Mouse (Mus musculus) stomach, embryonic 15.5 days (tissue): ENCODE results near the gene Ptgdr2. TPM values are rescaled to one million over a fixed set of nuclear protein-coding genes. Genes with fewer than 3 reads are reported as not detected.
A peak's percentile ranks its signal among the peaks of the same experiment; 100 is the strongest.

ENCODE experiments used
- ATAC-seq: fragments of 200-750 bp; cut with Nextera tagmentation; 2 replicates; pipeline ENCODE4 v1.8.0; 2017; ENCODE audit warnings: low read depth, moderate number of reproducible peaks, moderate TSS enrichment; ENCODE audit not compliant: insufficient read depth, low FRiP score
- H3K27ac ChIP-seq: fragments of 300-500 bp; sonication (generic); 2 replicates; pipeline ENCODE4 v1.5.1; 2015; ENCODE audit warnings: mild to moderate bottlenecking, inconsistent platforms
- H3K27me3 ChIP-seq: fragments of 300-500 bp; sonication (generic); replicated peaks from 2 replicates; pipeline ENCODE4 v1.6.1; 2015; ENCODE audit warnings: inconsistent platforms
- H3K36me3 ChIP-seq: fragments of 300-500 bp; sonication (generic); 2 replicates; pipeline ENCODE4 v1.6.1; 2015; ENCODE audit warnings: inconsistent platforms
- H3K4me1 ChIP-seq: fragments of 300-500 bp; sonication (generic); 2 replicates; pipeline ENCODE4 v1.6.1; 2015; ENCODE audit warnings: inconsistent platforms
- H3K4me2 ChIP-seq: fragments of 300-500 bp; sonication (generic); 2 replicates; pipeline ENCODE4 v1.6.1; 2015; ENCODE audit warnings: mild to moderate bottlenecking, inconsistent platforms
- H3K4me3 ChIP-seq: fragments of 300-500 bp; sonication (generic); replicated peaks from 2 replicates; pipeline ENCODE4 v1.5.1; 2015; ENCODE audit warnings: inconsistent platforms
- H3K9ac ChIP-seq: fragments of 300-500 bp; sonication (generic); 2 replicates; pipeline ENCODE4 v1.6.1; 2015; ENCODE audit warnings: inconsistent platforms
- H3K9me3 ChIP-seq: fragments of 300-500 bp; sonication (generic); 2 replicates; pipeline ENCODE4 v1.6.1; 2016; ENCODE audit warnings: inconsistent platforms
- WGBS: fragments of 180-500 bp; shearing (Covaris S2); methylation state at CpG from one replicate; pipeline ENCODE4 v1.1.7; 2015; 5-methylcytosine and 5-hydroxymethylcytosine counted together
- polyA plus RNA-seq: library from polyadenylated mRNA; unstranded; fragments of >200 nt; fragmentation: Nextera tagmentation; extraction: Ambion mirVana; gene quantifications from 2 replicates; pipeline ENCODE4 v1.2.1, GENCODE M21; 2015

The Ptgdr2 gene
- polyA plus RNA-seq, result 0.08 TPM in 1 of 2 replicates, not detected in the other

DNA sequence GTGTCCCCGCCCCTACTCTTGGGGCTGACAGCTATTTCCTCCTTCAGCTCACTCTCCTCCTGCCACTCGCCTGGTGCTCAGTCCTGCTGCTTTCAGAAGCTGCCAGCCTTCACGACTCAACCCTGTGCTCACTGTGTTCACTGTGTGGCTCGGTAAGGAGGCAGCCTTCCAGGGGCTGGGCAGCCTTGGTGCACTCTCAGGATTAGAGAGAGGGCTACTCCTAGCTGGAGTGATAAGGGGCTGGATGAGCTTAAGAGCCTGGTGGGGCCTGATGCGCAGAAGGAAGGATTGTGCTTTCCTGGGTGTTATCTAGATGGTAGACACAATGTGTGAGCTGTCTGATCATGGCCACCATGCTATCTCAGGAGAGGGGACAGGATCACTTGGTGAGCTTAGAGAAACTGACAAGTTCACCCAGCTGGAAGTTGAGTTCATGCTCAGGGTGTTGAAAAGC, at the start of gene Ptgdr2:
Gene Ptgdr2 (plus strand): TSS at position 51 of the 454 bp plus-strand sequence.
- no peak within 1 kb of the TSS for H3K4me3 ChIP-seq
- 40% methylated on average over 5 of the region's 5 CpGs for WGBS
- H3K4me1 ChIP-seq, result peaks cover 14% of the 10 kb centered on the region
- H3K9me3 ChIP-seq, result no peaks in the 10 kb centered on the region
- ATAC-seq, result peak; percentile 37; the same call in 1 of the 2 replicates
- H3K9ac ChIP-seq, result no peak within 1 kb of the TSS
- H3K27ac ChIP-seq, result no peak within 1 kb of the TSS
- H3K4me2 ChIP-seq, result no peak within 1 kb of the TSS
- H3K27me3 ChIP-seq, result no peaks in the 10 kb centered on the region
- H3K36me3 ChIP-seq, result peaks cover under 1% of the 10 kb centered on the region; the same call in 1 of the 2 replicates

DNA sequence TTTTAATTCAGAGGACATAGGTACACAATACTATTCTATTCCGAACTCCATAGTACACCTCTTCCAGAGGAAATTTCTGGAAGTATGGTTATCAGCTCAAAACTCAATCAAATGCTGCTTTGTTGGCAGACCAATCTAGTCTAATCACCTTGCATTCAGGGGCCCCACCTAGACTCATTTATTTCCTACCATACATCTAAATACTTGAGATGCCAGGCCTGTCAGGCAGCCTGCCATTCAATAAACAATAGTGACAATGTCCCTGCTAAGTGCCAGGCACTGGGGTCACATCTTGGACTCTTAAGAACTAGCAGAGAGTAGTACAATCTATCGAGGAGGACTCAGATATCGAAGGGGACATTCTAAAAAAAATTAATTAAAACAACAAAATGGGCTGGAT, 44.8 kb upstream of the Ptgdr2 start:
- 80% methylated on average over 3 of the region's 3 CpGs for WGBS

DNA sequence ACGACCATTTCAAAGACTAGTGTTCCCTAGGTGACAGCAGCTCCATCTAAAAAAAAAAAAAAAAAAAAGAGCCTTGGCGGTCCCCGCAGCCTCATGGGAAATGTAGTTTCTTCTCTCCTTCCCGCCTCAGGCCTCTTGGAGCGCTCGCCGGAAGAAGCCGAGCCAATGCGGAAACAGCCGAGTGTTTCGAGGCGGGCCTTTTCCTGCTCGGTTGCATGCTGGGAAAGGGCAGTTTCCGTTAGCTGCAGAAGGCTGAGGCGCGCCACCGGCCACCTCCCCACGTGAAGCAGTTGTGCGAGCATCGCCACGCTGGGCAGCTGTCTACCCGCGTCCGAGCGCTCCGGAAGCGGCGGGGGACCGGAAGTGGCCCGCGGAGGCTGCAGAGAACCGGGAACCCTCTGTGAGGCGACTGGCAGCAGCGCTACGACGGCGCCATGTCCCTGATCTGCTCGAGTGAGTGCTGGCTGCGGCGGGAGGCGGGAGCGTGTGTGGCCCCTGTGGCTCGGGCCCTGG, 41.9 kb upstream of the Ptgdr2 start, which contains the start of gene Prpf19:
Gene Prpf19 (plus strand): TSS at position 216 of the 513 bp plus-strand sequence.
- Histone ChIP-seq H3K27me3 (no peaks in the 10 kb centered on the region), H3K27ac (peak within 1 kb of the TSS; percentile 94), H3K4me2 (peak within 1 kb of the TSS; percentile 72), H3K4me1 (peaks cover 11% of the 10 kb centered on the region), H3K9ac (peak within 1 kb of the TSS; percentile 86), H3K36me3 (peaks cover 24% of the 10 kb centered on the region), H3K9me3 (no peaks in the 10 kb centered on the region), H3K4me3 (peak within 1 kb of the TSS; percentile 86)
- under 1% methylated on average over 43 of the region's 43 CpGs for WGBS
- ATAC-seq, result peak; percentile 96

More for the DNA sequence above, 44.8 kb upstream of the Ptgdr2 start:
- no peak overlapping the region for H3K4me2 ChIP-seq
- no peak overlapping the region for H3K27ac ChIP-seq
- no peak for ATAC-seq
- no peaks in the 10 kb centered on the region for H3K27me3 ChIP-seq
- H3K9ac ChIP-seq, result no peak overlapping the region
- no peaks in the 10 kb centered on the region for H3K9me3 ChIP-seq
- peaks cover 10% of the 10 kb centered on the region for H3K4me1 ChIP-seq
- no peaks in the 10 kb centered on the region for H3K36me3 ChIP-seq
- no peak overlapping the region for H3K4me3 ChIP-seq

DNA sequence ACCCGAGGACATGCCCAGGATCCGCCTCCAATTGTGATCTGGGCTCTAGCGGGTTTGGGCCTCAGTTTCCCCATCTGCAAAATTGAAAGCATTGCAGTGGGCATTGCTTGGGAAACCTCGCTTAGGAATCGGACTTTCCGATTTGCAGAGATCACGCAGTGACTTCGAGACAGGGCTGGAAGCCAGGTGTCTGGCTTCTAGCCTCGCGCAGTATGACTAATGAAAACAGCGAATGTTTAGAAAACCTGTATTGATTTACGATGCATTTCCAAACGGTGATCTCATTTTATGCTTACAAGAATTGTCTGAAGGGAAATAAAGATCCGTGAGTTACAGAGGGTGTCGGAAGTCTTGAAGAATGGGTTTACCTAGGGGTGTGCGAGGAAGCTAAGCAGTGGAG, 41.3 kb upstream of the Ptgdr2 start:
- Histone ChIP-seq H3K27me3 (no peaks in the 10 kb centered on the region), H3K4me2 (peak overlapping the region; percentile 72), H3K36me3 (peaks cover 30% of the 10 kb centered on the region), H3K4me3 (peak overlapping the region; percentile 86), H3K9me3 (no peaks in the 10 kb centered on the region), H3K9ac (peak overlapping the region; percentile 86), H3K27ac (peak overlapping the region; percentile 94), H3K4me1 (peaks cover 11% of the 10 kb centered on the region)
- ATAC-seq, result no peak
- WGBS, result under 1% methylated on average over 16 of the region's 16 CpGs

DNA sequence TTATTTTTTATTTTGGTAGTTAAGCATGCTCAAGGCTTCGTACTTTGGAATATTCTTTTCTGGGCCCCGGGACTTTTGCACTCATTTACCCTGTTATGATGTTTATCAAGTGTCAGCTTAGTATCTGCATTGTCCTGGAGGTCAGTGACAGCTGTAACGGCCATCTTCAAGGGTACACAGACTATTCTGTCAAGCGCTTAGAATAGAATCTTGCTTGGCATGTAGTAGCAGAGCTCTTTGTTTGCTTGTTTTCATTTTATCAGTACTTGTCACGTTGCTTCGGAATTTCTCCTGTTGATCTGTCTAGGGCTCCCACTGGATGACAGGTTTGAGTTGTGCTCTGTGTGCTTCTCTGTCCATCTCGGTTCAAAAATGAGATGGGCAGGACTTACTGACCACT, 40.1 kb upstream of the Ptgdr2 start:
- Histone ChIP-seq H3K9ac (peak overlapping the region; percentile 16; the same call in 1 of the 2 replicates), H3K27ac (no peak overlapping the region), H3K4me3 (peak overlapping the region; percentile 86), H3K4me2 (peak overlapping the region; percentile 72), H3K4me1 (peaks cover 11% of the 10 kb centered on the region), H3K9me3 (no peaks in the 10 kb centered on the region), H3K27me3 (no peaks in the 10 kb centered on the region), H3K36me3 (peaks cover 41% of the 10 kb centered on the region)
- 69% methylated on average over 7 of the region's 7 CpGs for WGBS
- no peak for ATAC-seq

DNA sequence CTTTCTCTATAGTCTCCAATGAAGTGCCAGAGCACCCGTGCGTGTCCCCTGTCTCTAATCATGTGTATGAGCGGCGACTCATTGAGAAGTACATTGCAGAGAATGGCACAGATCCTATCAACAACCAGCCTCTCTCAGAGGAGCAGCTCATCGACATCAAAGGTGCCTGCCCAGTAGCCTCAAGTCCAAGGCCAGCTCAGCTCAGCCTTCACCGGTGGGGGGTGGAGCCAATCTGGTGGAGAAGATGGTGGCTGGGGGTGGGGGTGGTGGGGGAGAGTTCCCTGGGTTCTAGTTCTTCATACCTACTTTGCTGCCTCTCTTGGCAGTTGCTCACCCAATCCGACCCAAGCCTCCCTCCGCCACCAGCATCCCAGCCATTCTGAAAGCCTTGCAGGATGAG, 39.5 kb upstream of the Ptgdr2 start:
- Histone ChIP-seq H3K27ac (no peak overlapping the region), H3K9ac (no peak overlapping the region), H3K36me3 (peaks cover 45% of the 10 kb centered on the region), H3K4me3 (no peak overlapping the region), H3K4me2 (no peak overlapping the region), H3K9me3 (no peaks in the 10 kb centered on the region), H3K27me3 (no peaks in the 10 kb centered on the region), H3K4me1 (peaks cover 11% of the 10 kb centered on the region)
- 76% methylated on average over 8 of the region's 8 CpGs for WGBS
- no peak for ATAC-seq

DNA sequence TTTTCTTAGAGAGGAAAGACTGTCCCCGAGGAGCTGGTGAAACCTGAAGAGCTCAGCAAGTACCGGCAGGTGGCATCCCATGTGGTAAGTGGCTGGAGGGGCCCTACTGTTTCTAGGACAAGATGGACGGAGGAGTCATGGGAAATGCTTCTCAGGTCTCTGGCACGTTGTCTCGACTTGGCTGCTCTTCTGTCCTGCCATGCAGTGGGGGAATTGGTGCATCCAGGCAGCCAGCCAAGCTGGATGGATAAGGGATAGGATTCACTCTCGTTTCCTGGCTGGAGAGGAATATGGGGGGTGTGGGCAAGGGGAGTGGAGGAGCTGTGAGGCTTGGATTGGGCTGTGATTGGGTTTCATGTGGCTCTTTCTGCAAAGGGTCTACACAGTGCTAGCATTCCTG, 36.6 kb upstream of the Ptgdr2 start:
- 81% methylated on average over 6 of the region's 6 CpGs for WGBS

DNA sequence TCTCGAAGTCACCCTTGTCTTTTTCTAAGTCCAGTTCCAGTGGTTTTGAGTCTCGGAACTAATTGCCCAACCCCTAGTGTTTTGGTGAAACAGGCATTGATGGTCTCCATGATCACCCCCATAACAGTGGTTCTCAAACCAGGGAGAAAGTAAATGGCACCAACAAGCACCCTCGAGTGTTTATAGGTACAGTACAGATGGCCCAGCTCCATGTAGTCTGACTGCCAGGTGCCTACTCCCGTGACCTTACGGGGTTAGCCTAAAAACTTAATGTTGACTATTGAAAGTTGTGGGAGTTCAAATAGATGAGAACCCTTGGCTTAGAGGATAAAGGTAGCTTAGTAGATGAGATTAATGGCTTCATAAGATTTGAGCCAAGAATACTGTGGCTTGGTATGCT, 35.9 kb upstream of the Ptgdr2 start:
- no peak overlapping the region for H3K9ac ChIP-seq
- peaks cover 28% of the 10 kb centered on the region for H3K4me1 ChIP-seq
- 90% methylated on average over 5 of the region's 5 CpGs for WGBS
- ATAC-seq, result no peak
- no peak overlapping the region for H3K4me2 ChIP-seq
- no peaks in the 10 kb centered on the region for H3K27me3 ChIP-seq
- H3K27ac ChIP-seq, result no peak overlapping the region
- peaks cover 62% of the 10 kb centered on the region for H3K36me3 ChIP-seq
- no peak overlapping the region for H3K4me3 ChIP-seq
- no peaks in the 10 kb centered on the region for H3K9me3 ChIP-seq

More for the DNA sequence above, 36.6 kb upstream of the Ptgdr2 start:
- Histone ChIP-seq H3K27ac (no peak overlapping the region), H3K27me3 (no peaks in the 10 kb centered on the region), H3K4me1 (peaks cover 22% of the 10 kb centered on the region), H3K4me2 (no peak overlapping the region), H3K36me3 (peaks cover 62% of the 10 kb centered on the region), H3K4me3 (no peak overlapping the region), H3K9ac (no peak overlapping the region), H3K9me3 (no peaks in the 10 kb centered on the region)
- no peak for ATAC-seq

DNA sequence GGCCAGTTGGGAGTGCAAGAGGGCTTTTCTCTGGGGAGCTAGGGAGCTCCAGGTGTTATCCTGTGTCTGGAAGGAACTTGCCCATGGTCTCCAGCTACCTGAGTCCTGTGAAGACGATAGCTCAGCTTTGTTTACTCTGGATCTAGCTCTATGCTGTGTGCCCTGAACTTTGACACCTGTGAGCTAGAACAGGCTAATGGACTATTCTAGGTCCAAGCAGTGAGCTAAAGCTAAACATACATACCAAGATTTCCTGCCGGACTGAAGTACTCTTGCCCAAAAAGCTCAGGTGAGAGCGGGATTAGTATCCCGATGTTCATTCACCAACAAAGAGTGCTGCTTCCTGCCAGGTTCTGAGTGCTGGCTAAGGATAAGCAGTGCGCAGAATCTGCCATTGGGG, 32.4 kb upstream of the Ptgdr2 start:
- 64% methylated on average over 5 of the region's 5 CpGs for WGBS
- ATAC-seq, result no peak
- H3K27me3 ChIP-seq, result no peaks in the 10 kb centered on the region
- no peak overlapping the region for H3K9ac ChIP-seq
- no peak overlapping the region for H3K4me2 ChIP-seq
- H3K36me3 ChIP-seq, result peaks cover 44% of the 10 kb centered on the region
- peak overlapping the region; percentile 49; the same call in 1 of the 2 replicates for H3K27ac ChIP-seq
- no peak overlapping the region for H3K4me3 ChIP-seq
- no peaks in the 10 kb centered on the region for H3K9me3 ChIP-seq
- H3K4me1 ChIP-seq, result peaks cover 19% of the 10 kb centered on the region; the same call in 1 of the 2 replicates

DNA sequence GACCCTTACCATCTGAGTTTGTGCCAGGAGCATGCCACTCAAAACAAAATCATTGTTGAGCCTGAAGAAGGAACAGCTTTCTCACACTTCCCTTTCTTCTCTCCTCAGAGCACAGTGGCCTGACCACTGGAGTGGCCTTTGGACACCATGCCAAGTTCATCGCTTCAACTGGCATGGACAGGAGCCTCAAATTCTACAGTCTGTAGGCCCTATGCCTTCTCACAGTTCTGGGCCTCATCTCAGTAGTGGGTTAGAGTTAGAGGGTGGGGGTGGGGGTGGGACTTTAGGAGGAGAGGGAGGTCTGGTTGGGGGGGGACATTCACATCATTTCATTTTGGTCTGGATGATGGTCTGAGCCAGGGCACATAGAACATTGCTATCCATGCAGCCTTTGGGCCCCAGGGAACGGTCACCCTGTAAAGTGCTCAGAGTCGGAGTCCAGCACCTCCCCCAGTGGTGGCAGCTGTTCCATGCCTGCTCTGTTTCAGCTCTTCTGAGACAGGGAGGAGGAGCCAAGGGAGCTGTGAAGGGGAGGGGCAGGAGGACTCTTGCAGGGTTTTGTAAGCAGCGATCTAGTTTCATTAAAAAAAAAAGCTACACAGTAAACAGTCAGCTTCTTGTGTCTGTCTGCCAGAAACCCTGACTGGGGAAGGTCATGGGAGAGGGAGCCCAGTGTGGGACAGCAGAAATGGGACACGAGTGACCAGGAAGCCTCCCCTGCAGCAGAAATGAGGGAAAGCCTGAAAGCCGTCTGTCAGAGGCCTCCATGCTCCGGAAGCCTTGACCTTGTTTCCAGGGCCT, 31.8 kb upstream of the Ptgdr2 start:
- peaks cover 38% of the 10 kb centered on the region for H3K36me3 ChIP-seq
- H3K9me3 ChIP-seq, result no peaks in the 10 kb centered on the region
- H3K4me1 ChIP-seq, result peaks cover 19% of the 10 kb centered on the region; the same call in 1 of the 2 replicates
- 35% methylated on average over 7 of the region's 7 CpGs for WGBS
- H3K4me2 ChIP-seq, result peak overlapping the region; percentile 32; the same call in 1 of the 2 replicates
- peak; percentile 75 for ATAC-seq
- H3K27ac ChIP-seq, result peak overlapping the region; percentile 91
- no peak overlapping the region for H3K9ac ChIP-seq
- H3K27me3 ChIP-seq, result no peaks in the 10 kb centered on the region
- no peak overlapping the region for H3K4me3 ChIP-seq

DNA sequence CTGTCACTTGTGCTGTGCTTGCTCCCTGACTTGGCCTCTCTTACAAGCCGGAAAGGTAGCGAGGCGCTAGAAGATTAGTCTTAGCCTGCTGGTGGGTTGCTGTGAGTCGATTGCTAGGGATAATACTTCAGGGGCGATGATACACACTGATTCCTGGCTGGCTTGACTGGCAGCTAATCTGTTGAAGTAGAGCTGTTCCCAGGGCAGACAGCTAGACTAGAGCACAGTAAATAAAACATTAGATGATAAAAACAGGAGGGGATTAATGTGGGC, 31.3 kb upstream of the Ptgdr2 start:
- peaks cover 32% of the 10 kb centered on the region for H3K36me3 ChIP-seq
- H3K27ac ChIP-seq, result peak overlapping the region; percentile 91
- no peaks in the 10 kb centered on the region for H3K27me3 ChIP-seq
- peak overlapping the region; percentile 32; the same call in 1 of the 2 replicates for H3K4me2 ChIP-seq
- no peak overlapping the region for H3K9ac ChIP-seq
- no peaks in the 10 kb centered on the region for H3K9me3 ChIP-seq
- ATAC-seq, result no peak
- H3K4me3 ChIP-seq, result no peak overlapping the region
- H3K4me1 ChIP-seq, result peaks cover 19% of the 10 kb centered on the region; the same call in 1 of the 2 replicates
- WGBS, result 48% methylated on average over 5 of the region's 5 CpGs

DNA sequence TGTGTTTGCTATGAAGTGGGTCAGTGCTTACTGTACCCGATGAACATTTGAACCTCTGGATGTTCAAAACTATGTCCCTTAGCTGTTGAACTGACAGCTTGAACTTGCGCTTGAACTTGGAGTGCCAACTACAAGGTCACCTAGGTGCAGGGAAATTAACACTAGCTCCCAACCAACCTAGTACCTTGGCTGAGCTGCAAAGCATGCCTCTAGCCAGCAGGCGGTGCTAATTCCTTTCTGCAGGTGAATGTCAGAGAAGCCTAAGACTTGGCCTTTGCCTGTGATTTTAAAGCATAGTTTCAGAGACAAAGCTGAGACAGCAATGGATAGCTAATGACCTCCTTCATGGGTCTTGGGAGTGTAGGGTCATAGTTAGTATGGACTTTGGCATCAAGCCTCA, 29.1 kb upstream of the Ptgdr2 start:
- no peak for ATAC-seq

More for the DNA sequence above, 29.1 kb upstream of the Ptgdr2 start:
- Histone ChIP-seq H3K27me3 (no peaks in the 10 kb centered on the region), H3K4me1 (peaks cover 21% of the 10 kb centered on the region; the same call in 1 of the 2 replicates), H3K27ac (peak overlapping the region; percentile 90; the same call in 1 of the 2 replicates), H3K9me3 (no peaks in the 10 kb centered on the region), H3K9ac (no peak overlapping the region), H3K36me3 (peaks cover 13% of the 10 kb centered on the region), H3K4me2 (no peak overlapping the region), H3K4me3 (no peak overlapping the region)
- WGBS, result 50% methylated on average over 3 of the region's 3 CpGs
